Mouse (Mus musculus): ENCODE measurements around the gene Cox5b. TPM values are rescaled to one million over a fixed set of nuclear protein-coding genes. Genes with fewer than 3 reads are reported as not detected.

The Cox5b gene
- total RNA-seq, 2 experiments from 2014 or later = 688 to 718 TPM

DNA sequence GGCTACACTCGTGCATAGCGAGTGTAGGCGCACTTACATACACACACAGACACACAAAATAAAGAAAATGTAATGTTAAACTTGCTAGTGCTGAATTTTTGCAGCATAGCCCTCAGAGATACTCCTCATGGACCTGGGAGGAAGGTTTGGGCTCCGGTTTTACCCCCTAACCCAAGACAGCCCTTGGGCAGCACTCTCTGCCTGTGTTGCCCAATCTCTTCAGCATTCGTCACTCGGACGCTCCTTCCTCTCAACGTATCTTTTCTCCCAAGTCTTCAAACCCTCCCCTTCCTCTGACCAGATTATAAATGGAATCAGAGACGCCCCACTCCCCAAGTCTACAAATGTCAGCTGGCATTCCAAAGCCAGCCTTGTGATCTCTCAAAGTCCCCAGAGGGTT is 51.8 kb downstream of the Cox5b start:
- no peak for DNase-seq (ENCODE audit: low spot score in 2 of 2)
- intact Hi-C loops (cut with DNase I) = no loop called here

Small RNA genes within 50 kb of the gene (microRNA-seq; reads per million reads assigned to microRNA genes)
- 0 reads per million in 2 experiments for gene Gm24133

Other genes with a start within 250 kb of the Cox5b start
- gene Lman2l, start 246.2 kb upstream of the Cox5b start, total RNA-seq (2021) = 10 to 100 TPM; 37.4 to 41.7 TPM
- 10 to 100 TPM; 12.6 to 13.5 TPM for gene Cnnm4, start 219.8 kb upstream of the Cox5b start, total RNA-seq (2021)
- gene Cnnm3, start 179.6 kb upstream of the Cox5b start, total RNA-seq (2021) = 10 to 100 TPM; 28.7 to 30.4 TPM
- gene Ankrd23, start 154.6 kb upstream of the Cox5b start, total RNA-seq (2021) = 1 to 10 TPM; 5.2 to 6.4 TPM
- gene Gm42417, start 152.0 kb upstream of the Cox5b start, total RNA-seq (2021) = not detected
- 10 to 100 TPM; 13.9 to 18.7 TPM for gene Ankrd39, start 144.0 kb upstream of the Cox5b start, total RNA-seq (2021)
- gene Sema4c, start 133.1 kb upstream of the Cox5b start, total RNA-seq (2021) = 10 to 100 TPM; 16.2 to 20.2 TPM
- gene Fam178b, start 8.3 kb upstream of the Cox5b start, total RNA-seq (2021) = under 1 TPM in 1 of 2 experiments, not detected in 1; 0.53 TPM
- 1 to 10 TPM; 1.3 to 1.7 TPM for gene 4933424G06Rik, start 18.7 kb downstream of the Cox5b start, total RNA-seq (2021)
- gene Actr1b, start 23.0 kb downstream of the Cox5b start, total RNA-seq (2021) = 100 to 1,000 TPM; 273 to 294 TPM
- gene Zap70, start 70.3 kb downstream of the Cox5b start, total RNA-seq (2021) = 1 to 10 TPM; 1.7 TPM

All from left cerebral cortex, postnatal 14 days (tissue).